Mouse (Mus musculus): ENCODE results near the gene Gm20379.

GRCm38 (mm10) chr13:92339787-92340186 is 34.0 kb downstream of the Gm20379 start:
- TF ChIP-seq CTCF (IDR thresholded peaks at IDR 0.05; ENCODE audit: insufficient read depth, low read length), result no peak
- TF ChIP-seq POLR2A (IDR thresholded peaks at IDR 0.05; ENCODE audit: borderline replicate concordance, extremely low read depth, low read depth, low read length), result no peak
